Mouse (Mus musculus) midbrain, embryonic 16.5 days (tissue): ENCODE measurements around the gene Idnk. TPM values are rescaled to one million over a fixed set of nuclear protein-coding genes. Genes with fewer than 3 reads are reported as not detected.

Experiments
- ATAC-seq: fragments of 200-750 bp; cut with Nextera tagmentation; 2 replicates; pipeline ENCODE4 v1.8.0; 2017; ENCODE audit warnings: moderate TSS enrichment
- H3K27ac ChIP-seq: fragments of 300-500 bp; sonication (generic); 2 replicates; pipeline ENCODE4 v1.5.1; 2014; ENCODE audit warnings: mild to moderate bottlenecking, low read length, mixed read lengths
- H3K27me3 ChIP-seq: fragments of 300-500 bp; sonication (generic); 2 replicates; pipeline ENCODE4 v1.6.1; 2014; ENCODE audit warnings: low read depth, low read length, mixed read lengths; ENCODE audit not compliant: control insufficient read depth, insufficient read depth
- H3K36me3 ChIP-seq: fragments of 300-500 bp; sonication (generic); 2 replicates; pipeline ENCODE4 v1.6.1; 2014; ENCODE audit warnings: mild to moderate bottlenecking, low read length, moderate library complexity, mixed read lengths; ENCODE audit not compliant: control insufficient read depth, insufficient read depth
- H3K4me1 ChIP-seq: fragments of 300-500 bp; sonication (generic); 2 replicates; pipeline ENCODE4 v1.6.1; 2014; ENCODE audit warnings: mild to moderate bottlenecking, low read length, mixed read lengths; ENCODE audit not compliant: control insufficient read depth, insufficient read depth
- H3K4me2 ChIP-seq: fragments of 300-500 bp; sonication (generic); 2 replicates; pipeline ENCODE4 v1.6.1; 2014; ENCODE audit warnings: mild to moderate bottlenecking, low read length, mixed read lengths
- H3K4me3 ChIP-seq: fragments of 300-500 bp; sonication (generic); 2 replicates; pipeline ENCODE4 v1.5.1; 2014; ENCODE audit warnings: low read depth, mild to moderate bottlenecking, low read length, moderate library complexity, mixed read lengths
- H3K9ac ChIP-seq: fragments of 300-500 bp; sonication (generic); 2 replicates; pipeline ENCODE4 v1.6.1; 2014; ENCODE audit warnings: low read depth, low read length, mixed read lengths
- H3K9me3 ChIP-seq: fragments of 300-500 bp; sonication (generic); replicated peaks from 2 replicates; pipeline ENCODE4 v1.6.1; 2014; ENCODE audit warnings: mild to moderate bottlenecking, low read length, mixed read lengths; ENCODE audit not compliant: control insufficient read depth, poor library complexity, severe bottlenecking
- WGBS: fragments of 180-500 bp; shearing (Covaris S2); extraction: QIAGEN DNeasy Blood & Tissue Kit; methylation state at CpG from one replicate; pipeline ENCODE4 v1.1.7; 2014; 5-methylcytosine and 5-hydroxymethylcytosine counted together
- polyA plus RNA-seq: library from polyadenylated mRNA; unstranded; fragments of >200 nt; fragmentation: Nextera tagmentation; extraction: Ambion mirVana; gene quantifications from 2 replicates; pipeline ENCODE4 v1.2.1, GENCODE M21; 2015

Idnk gene
- polyA plus RNA-seq, 1 experiment from 2014 or later = 54.3 TPM

DNA sequence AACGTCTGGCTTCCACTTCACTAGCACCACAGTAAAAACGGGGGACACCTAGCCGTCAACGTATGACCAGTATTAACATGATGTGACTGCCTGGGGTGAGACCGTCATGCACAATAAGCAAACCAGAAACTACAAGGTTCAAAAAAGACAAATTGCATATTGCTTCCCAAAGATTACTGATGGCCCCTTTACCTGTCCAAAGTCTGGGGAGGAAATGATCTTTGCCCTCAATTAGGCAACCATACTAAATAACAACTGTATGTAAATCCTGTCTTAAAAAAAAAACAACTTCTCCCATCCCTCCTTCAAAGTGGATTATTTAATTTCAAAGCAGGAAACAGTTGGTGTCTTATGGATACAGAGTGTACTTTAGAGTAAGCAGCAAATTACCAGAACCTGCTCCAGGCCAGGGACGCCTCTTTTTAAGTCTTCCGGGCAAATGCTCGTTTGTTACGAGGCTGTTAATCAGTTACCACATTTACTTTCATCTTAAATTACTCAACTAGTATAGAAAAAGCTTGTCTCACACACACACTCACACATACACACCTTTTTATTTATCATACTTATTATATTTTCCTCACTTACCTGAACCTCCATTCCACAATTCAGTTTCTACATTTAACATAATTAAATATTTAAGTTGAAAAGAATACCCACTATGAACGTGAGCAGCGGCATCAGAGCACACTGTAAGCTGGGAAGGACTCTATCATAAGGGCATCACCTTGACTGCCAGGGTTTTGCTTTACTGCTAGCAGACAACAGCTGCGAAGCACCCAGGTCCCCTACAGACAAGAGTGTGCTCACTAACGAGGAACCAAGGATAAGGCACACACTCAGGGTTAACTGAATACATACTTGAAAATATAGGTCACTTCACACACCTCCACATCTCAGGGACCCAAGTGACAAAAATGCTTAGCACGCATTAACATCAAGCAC lies 24.4 kb downstream of the Idnk start:
- Histone ChIP-seq H3K27ac (no peak overlapping the region), H3K9me3 (no peaks in the 10 kb centered on the region), H3K4me2 (no peak overlapping the region), H3K4me3 (no peak overlapping the region), H3K27me3 (no peaks in the 10 kb centered on the region), H3K4me1 (no peaks in the 10 kb centered on the region), H3K36me3 (peaks cover 10% of the 10 kb centered on the region), H3K9ac (no peak overlapping the region)
- no peak for ATAC-seq
- 90% methylated on average over 14 of the region's 14 CpGs for WGBS

DNA sequence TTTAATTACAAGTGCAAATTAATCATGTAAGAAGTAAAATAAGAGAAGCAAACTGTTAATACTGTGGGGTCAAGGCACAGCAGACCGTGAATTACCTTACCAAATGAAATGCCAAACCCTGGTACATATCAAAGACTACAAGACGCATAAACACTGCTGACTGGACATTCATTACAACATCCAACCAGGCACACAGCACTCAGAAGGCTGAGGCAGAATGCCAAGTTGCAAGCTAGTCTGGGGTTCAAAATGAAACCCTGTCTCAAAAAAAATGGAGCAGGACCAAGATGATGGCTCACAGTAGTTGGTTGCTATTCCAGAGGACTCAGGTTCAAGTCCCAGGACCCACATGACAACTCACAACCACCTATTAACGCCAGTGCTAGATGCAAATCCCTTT lies 26.7 kb downstream of the Idnk start:
- WGBS = 84% methylated on average over 3 of the region's 3 CpGs
- Histone ChIP-seq H3K9ac (no peak overlapping the region), H3K4me2 (no peak overlapping the region), H3K4me1 (peaks cover 5% of the 10 kb centered on the region; the same call in 1 of the 2 replicates), H3K4me3 (no peak overlapping the region), H3K27me3 (no peaks in the 10 kb centered on the region), H3K36me3 (peaks cover 8% of the 10 kb centered on the region), H3K27ac (no peak overlapping the region), H3K9me3 (no peaks in the 10 kb centered on the region)
- ATAC-seq = no peak

DNA sequence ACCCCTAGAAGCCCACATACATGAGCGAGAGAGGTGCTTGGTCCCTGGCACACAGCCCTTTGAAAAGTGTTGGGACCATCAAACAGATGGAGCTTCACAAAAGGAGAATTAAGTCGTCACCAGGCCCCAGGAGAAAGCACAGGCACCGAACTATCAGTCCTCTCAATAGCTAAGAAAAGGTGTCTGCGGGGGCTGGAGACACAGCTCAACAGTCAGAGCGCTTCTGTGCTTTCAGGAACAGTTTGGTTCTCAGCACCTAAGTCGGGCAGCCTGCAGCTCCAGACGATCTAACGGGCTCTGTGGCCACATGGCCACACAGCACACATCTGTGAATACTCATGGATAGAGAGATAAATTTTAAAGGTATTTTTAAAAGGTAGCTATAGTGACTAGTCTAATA lies 28.8 kb downstream of the Idnk start:
- no peak overlapping the region for H3K4me3 ChIP-seq
- peaks cover 5% of the 10 kb centered on the region; the same call in 1 of the 2 replicates for H3K4me1 ChIP-seq
- H3K27ac ChIP-seq = no peak overlapping the region
- no peak overlapping the region for H3K9ac ChIP-seq
- H3K9me3 ChIP-seq = no peaks in the 10 kb centered on the region
- H3K36me3 ChIP-seq = peaks cover 15% of the 10 kb centered on the region
- no peak for ATAC-seq
- H3K4me2 ChIP-seq = no peak overlapping the region
- WGBS = 77% methylated on average over 8 of the region's 8 CpGs
- no peaks in the 10 kb centered on the region for H3K27me3 ChIP-seq

DNA sequence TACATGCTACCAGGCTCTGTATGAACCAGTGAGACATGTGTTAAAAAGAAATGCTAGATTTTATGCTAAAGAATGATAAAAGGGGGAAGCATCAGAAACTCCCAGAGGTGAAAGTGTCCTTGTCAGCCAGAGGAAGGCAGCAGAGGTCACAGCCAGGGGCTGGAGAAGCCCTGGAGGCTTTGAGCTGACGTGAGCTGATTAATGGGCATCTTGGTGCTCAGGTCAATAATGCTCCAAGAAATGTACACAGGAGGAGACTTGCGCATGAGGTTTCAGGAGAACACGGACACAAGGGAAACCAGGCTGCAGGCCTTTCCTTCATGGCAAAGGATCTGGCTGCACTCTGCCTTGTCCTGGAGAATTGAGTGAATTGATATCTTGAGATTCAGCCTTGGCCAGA lies 30.3 kb downstream of the Idnk start:
- H3K4me3 ChIP-seq = no peak overlapping the region
- 78% methylated on average over 3 of the region's 3 CpGs for WGBS

DNA sequence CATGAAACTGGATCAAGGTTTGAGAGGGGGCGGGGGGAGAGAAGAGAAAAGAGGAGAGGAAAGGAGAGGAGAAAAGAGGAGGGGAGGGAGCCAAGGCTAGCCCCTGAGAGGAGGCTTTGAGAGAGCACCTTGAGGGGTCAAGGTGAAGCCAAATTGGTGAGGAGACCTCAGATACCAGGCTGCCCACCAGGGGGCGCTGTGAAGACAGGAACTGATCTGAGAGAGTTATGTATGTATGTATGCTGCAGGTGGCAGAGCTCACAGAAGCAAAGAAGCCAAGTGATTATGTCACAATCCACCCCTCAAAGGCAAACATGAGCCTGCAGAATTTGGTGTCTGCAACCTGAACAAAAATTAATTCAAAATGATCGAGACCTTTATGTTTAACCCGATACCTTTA lies 31.0 kb downstream of the Idnk start:
- WGBS = 65% methylated on average over 4 of the region's 4 CpGs
- Histone ChIP-seq H3K9ac (0 out of 2 replicates have a peak overlapping the region, but pooled peaks have one; percentile 10), H3K36me3 (peaks cover 20% of the 10 kb centered on the region), H3K27ac (no peak overlapping the region), H3K4me1 (peaks cover 5% of the 10 kb centered on the region; the same call in 1 of the 2 replicates), H3K9me3 (no peaks in the 10 kb centered on the region), H3K4me2 (no peak overlapping the region), H3K27me3 (no peaks in the 10 kb centered on the region), H3K4me3 (no peak overlapping the region)
- ATAC-seq = peak; percentile 45; the same call in 1 of the 2 replicates

More for the DNA sequence above, 30.3 kb downstream of the Idnk start:
- Histone ChIP-seq H3K9me3 (no peaks in the 10 kb centered on the region), H3K36me3 (peaks cover 23% of the 10 kb centered on the region), H3K27ac (no peak overlapping the region), H3K4me2 (no peak overlapping the region), H3K4me1 (peaks cover 5% of the 10 kb centered on the region; the same call in 1 of the 2 replicates), H3K9ac (no peak overlapping the region), H3K27me3 (no peaks in the 10 kb centered on the region)
- ATAC-seq = no peak

DNA sequence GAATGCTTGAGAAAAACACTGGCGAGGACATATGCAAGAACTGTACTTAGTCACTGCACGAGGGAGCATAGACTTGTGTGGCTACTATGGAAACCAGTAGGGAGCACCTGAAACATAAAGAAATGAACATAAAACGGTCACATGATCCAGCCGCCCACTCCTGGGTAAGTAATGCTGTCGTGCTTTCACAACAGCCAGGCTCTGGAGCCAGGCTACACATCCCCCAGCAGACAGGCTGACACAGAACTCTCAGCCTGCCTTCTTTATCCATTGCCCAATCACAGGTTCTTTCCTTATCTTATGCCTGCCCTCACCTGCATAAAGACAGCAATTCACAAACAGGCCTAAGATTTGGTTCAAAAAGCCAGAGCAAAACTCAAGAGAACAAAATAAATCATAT lies 32.0 kb downstream of the Idnk start:
- no peak for ATAC-seq
- no peak overlapping the region for H3K4me2 ChIP-seq
- no peak overlapping the region for H3K27ac ChIP-seq
- H3K9me3 ChIP-seq = no peaks in the 10 kb centered on the region
- no peak overlapping the region for H3K4me3 ChIP-seq
- 75% methylated on average over 5 of the region's 5 CpGs for WGBS
- H3K27me3 ChIP-seq = no peaks in the 10 kb centered on the region
- peaks cover 5% of the 10 kb centered on the region; the same call in 1 of the 2 replicates for H3K4me1 ChIP-seq
- H3K9ac ChIP-seq = no peak overlapping the region
- H3K36me3 ChIP-seq = peaks cover 20% of the 10 kb centered on the region

DNA sequence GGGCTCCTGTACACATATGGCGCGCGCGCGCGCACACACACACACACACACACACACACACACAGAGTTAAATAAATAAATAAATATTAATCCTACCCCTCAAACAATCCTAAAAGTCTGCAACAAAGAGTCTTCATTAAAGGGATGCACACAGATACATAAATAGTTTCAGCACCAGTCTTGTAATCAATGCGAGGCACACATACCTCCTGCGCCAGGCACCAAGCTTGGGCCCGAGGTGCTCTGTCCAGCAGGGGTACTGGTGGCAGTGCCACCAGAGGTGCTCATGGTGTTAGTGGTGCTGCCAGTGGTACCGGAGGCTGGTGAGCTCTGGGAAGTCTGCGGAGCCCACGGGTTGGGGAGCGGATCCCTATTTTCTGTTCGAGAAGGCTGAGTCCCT lies 34.1 kb downstream of the Idnk start:
- Histone ChIP-seq H3K36me3 (peaks cover 24% of the 10 kb centered on the region), H3K27me3 (no peaks in the 10 kb centered on the region), H3K4me1 (peaks cover 5% of the 10 kb centered on the region; the same call in 1 of the 2 replicates), H3K9me3 (no peaks in the 10 kb centered on the region), H3K27ac (no peak overlapping the region), H3K4me3 (no peak overlapping the region), H3K9ac (no peak overlapping the region), H3K4me2 (no peak overlapping the region)
- over 99% methylated on average over 14 of the region's 14 CpGs for WGBS
- ATAC-seq = no peak

DNA sequence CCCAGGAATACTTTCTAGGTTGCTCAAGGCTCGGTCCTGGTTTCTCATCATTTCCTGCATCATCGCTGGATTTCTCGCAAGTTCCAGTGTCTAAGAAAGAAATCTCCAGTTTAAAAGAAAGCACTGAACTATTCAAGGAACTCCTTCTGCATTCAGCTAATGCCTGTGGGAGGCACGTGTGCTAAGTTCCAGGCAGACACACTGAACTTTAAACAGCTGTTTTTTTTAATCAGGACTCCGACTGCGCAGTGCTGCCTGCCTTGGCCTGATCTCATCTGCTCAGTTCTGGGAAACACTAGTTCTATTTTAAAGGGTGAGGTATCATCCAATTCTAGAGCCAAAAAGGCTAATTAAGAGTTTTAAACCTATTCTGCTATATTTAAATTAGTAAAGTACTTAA lies 34.7 kb downstream of the Idnk start:
- no peaks in the 10 kb centered on the region for H3K27me3 ChIP-seq
- H3K4me3 ChIP-seq = no peak overlapping the region
- peaks cover 24% of the 10 kb centered on the region for H3K36me3 ChIP-seq
- no peak overlapping the region for H3K27ac ChIP-seq
- 94% methylated on average over 6 of the region's 6 CpGs for WGBS
- no peak overlapping the region for H3K4me2 ChIP-seq
- H3K9me3 ChIP-seq = no peaks in the 10 kb centered on the region
- ATAC-seq = no peak
- no peak overlapping the region for H3K9ac ChIP-seq
- H3K4me1 ChIP-seq = peaks cover 5% of the 10 kb centered on the region; the same call in 1 of the 2 replicates

DNA sequence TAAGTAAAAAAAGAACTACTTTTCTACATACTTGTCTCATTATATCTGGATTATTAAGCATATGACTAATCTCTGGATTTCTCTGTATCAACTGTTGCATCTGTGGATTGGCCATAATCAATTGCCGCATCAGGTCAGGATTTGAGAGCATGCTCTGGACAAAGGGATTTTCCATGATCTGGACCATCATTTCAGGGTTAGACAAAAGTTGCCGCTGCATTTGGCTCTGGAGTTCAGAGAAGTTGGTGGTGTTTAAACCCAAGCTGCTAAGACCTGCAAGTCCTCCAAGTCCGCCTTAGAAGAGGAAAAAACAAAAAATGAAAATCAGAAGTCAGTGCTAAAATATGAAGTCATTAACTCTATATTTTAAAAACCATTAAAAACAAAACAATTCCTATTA lies 35.8 kb downstream of the Idnk start:
- no peak overlapping the region for H3K9ac ChIP-seq
- no peak overlapping the region for H3K27ac ChIP-seq
- no peaks in the 10 kb centered on the region for H3K27me3 ChIP-seq
- H3K4me1 ChIP-seq = peaks cover 3% of the 10 kb centered on the region; the same call in 1 of the 2 replicates
- H3K4me3 ChIP-seq = no peak overlapping the region
- WGBS = 96% methylated on average over 3 of the region's 3 CpGs
- ATAC-seq = no peak
- H3K4me2 ChIP-seq = no peak overlapping the region
- H3K36me3 ChIP-seq = peaks cover 24% of the 10 kb centered on the region
- no peaks in the 10 kb centered on the region for H3K9me3 ChIP-seq
